Mouse (Mus musculus) ES-E14 (cell line): ENCODE results near the gene Nkiras2.

ENCODE experiments used
- CHD2 ChIP-seq: IDR thresholded peaks from 2 replicates; pipeline ENCODE4 v1.6.1; 2014; ENCODE audit warnings: mild to moderate bottlenecking, low read depth, low read length, inconsistent platforms
- MAFK ChIP-seq: IDR thresholded peaks from 2 replicates; pipeline ENCODE4 v1.6.1; 2014; ENCODE audit warnings: mild to moderate bottlenecking, low read depth, low read length, inconsistent platforms; ENCODE audit not compliant: insufficient read depth
- ZC3H11A ChIP-seq: IDR thresholded peaks from 2 replicates; pipeline ENCODE4 v1.6.1; 2012; ENCODE audit warnings: low read depth, mild to moderate bottlenecking, inconsistent platforms, low read length, borderline replicate concordance

GRCm38 (mm10) chr11:100609997-100610680 lies 8.9 kb upstream of the Nkiras2 start:
- no peak for TF ChIP-seq MAFK
- no peak for TF ChIP-seq CHD2
- TF ChIP-seq ZC3H11A: no peak
